Mouse (Mus musculus) myocyte (in vitro differentiated cells): Measurements from ENCODE around the gene Olfr960.

Experiments used
- CEBPB ChIP-seq: IDR thresholded peaks from 2 replicates; pipeline ENCODE4 v1.6.1; 2011; ENCODE audit warnings: mild to moderate bottlenecking, moderate library complexity; ENCODE audit not compliant: poor library complexity, insufficient read depth, severe bottlenecking
- E2F4 ChIP-seq: IDR thresholded peaks from one replicate; pipeline ENCODE4 v1.6.1; 2011; ENCODE audit warnings: mild to moderate bottlenecking, control low read depth, moderate library complexity; ENCODE audit not compliant: insufficient read depth
- MAX ChIP-seq: IDR thresholded peaks from one replicate; pipeline ENCODE4 v1.6.1; 2011; ENCODE audit warnings: low read depth, mild to moderate bottlenecking, control low read depth
- MYOD1 ChIP-seq, 3 experiments: IDR thresholded peaks; one replicate each; pipeline ENCODE4 v1.6.1; 2011; ENCODE audit warnings: control low read depth in 2 of 3, low read depth in 2 of 3, mild to moderate bottlenecking in 2 of 3, moderate library complexity in 1 of 3; ENCODE audit not compliant: insufficient read length in 2 of 3, control insufficient read depth in 1 of 3
- MYOG ChIP-seq, 3 experiments: IDR thresholded peaks; one replicate each; pipeline ENCODE4 v1.6.1; 2011; ENCODE audit warnings: control low read depth in 2 of 3, low read depth in 2 of 3, mild to moderate bottlenecking in 2 of 3; ENCODE audit not compliant: insufficient read length in 2 of 3, control insufficient read depth in 1 of 3, insufficient read depth in 1 of 3
- POLR2A ChIP-seq: IDR thresholded peaks from one replicate; pipeline ENCODE4 v1.6.1; 2011; ENCODE audit warnings: low read depth, mild to moderate bottlenecking, control low read depth, moderate library complexity; ENCODE audit not compliant: insufficient read length
- POLR2AphosphoS2 ChIP-seq: IDR thresholded peaks from one replicate; pipeline ENCODE4 v1.6.1; 2011; ENCODE audit warnings: low read depth, control low read depth; ENCODE audit not compliant: insufficient read length
- REST ChIP-seq: IDR thresholded peaks from one replicate; pipeline ENCODE4 v1.6.1; 2011; ENCODE audit warnings: mild to moderate bottlenecking, control low read depth, moderate library complexity; ENCODE audit not compliant: insufficient read depth, insufficient read length
- SRF ChIP-seq: IDR thresholded peaks from one replicate; pipeline ENCODE4 v1.6.1; 2011; ENCODE audit warnings: low read depth; ENCODE audit not compliant: control insufficient read depth, insufficient read length
- TCF12 ChIP-seq: IDR thresholded peaks from one replicate; pipeline ENCODE4 v1.6.1; 2011; ENCODE audit warnings: mild to moderate bottlenecking, control low read depth; ENCODE audit not compliant: poor library complexity, insufficient read depth, severe bottlenecking
- TCF3 ChIP-seq: IDR thresholded peaks from one replicate; pipeline ENCODE4 v1.6.1; 2011; ENCODE audit warnings: low read depth, control low read depth; ENCODE audit not compliant: insufficient read length
- USF1 ChIP-seq: IDR thresholded peaks from one replicate; pipeline ENCODE4 v1.6.1; 2011; ENCODE audit warnings: low read depth, mild to moderate bottlenecking, control low read depth, moderate library complexity

- TF ChIP-seq MAX (no peak), MYOG (IDR thresholded peaks at IDR 0.05; ENCODE audit: control insufficient read depth in 1 of 3, insufficient read depth in 1 of 3, insufficient read length in 2 of 3, low read depth in 2 of 3) (no peak), POLR2A (no peak), CEBPB (no peak), TCF12 (no peak), MYOD1 (IDR thresholded peaks at IDR 0.05; ENCODE audit: control insufficient read depth in 1 of 3, insufficient read length in 2 of 3, low read depth in 2 of 3) (no peak), SRF (no peak), E2F4 (no peak), USF1 (no peak), POLR2AphosphoS2 (no peak), TCF3 (no peak), REST (no peak)
Observed at GRCm38 (mm10) chr9:39575469-39575868, 45.7 kb upstream of the Olfr960 start, which contains the start of gene Olfr959.
